Mouse (Mus musculus) ovary, adult 18-20 months (tissue): ENCODE results near the gene Slc17a2.
A peak's percentile ranks its signal among the peaks of the same experiment; 100 is the strongest.
"Not testable (repeated sequence)": the region's sequence is repeated elsewhere in the genome, so short reads cannot be mapped to it uniquely, and the experiment has no call there.

ENCODE experiments used
- DNase-seq: peaks from one replicate; pipeline ENCODE4 v3.0.0; 2022; ENCODE audit warnings: low spot score, mixed read lengths

Slc17a2 gene

DNA sequence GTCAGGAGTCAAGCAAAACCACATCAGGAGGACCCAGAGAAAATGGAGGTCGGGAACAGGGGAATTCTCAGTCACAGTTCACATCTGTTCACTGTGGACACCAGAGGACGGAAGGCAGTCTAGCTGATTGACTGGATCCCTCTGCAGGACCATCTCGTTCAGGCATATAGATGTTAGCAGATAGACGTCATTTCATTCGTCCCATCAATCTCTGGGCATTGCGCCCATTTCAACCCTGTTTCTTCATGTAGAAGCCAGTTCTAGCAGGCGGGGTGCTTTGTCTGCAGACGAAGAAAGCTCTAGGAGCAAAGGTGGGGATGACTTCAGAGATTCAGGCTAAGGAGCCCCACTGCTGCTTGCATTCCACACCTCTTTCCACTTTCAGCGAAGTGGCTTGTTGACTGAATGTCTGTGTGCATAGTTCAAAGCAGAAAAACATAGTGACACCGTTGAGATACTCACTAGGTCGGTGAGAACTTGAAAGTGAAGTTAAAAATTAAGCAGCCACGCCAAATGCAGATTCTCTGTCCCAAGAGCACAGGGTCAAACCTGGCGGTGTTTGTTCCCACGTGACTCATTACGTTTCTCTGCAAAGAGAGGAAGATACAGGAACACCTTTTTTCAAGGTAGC lies at the start of gene Slc17a2:
Gene Slc17a2, plus strand, starts transcription at position 572 of the 631 bp plus-strand sequence.
- DNase-seq = no peak

DNA sequence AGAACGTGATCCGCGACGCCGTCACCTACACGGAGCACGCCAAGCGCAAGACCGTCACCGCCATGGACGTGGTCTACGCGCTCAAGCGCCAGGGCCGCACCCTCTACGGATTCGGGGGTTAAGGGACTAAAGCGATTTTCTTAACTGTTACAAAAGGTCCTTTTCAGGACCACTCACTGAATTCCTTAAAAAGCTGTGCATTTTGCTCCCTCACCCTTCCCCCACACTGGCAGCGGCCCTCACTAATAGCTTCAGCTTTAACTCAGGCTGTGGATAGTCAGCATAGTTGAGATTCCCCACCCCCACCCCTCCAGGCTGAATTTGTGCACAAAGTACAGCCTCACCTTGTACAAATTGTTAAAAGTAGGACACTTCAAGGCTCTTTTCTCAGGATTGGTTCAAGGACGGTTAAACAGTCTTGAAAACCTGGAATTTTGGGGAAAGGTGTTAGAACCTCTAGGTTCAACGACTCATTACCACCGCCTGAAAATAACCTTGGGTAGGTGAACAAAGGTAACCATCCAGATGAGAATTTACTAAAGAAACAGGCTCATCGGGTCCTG lies 49.5 kb upstream of the Slc17a2 start:
- DNase-seq = no peak

DNA sequence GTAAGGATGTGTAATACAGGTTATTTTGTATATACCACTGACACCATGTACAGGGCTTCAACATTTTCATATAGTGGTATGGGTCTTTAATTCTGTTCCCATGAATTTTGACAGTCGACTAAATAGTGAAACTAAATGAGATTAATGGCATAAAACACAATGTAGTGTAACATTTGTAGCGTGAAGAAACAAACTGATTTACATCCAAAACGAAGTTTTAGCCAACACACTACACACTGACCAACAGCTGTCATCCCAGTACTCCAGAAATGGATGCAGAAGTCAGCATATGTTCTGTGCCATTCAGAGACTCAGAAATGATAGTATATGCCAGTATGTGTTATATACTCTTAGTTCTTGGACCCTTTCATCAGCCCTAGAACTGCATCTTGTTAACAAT lies 48.9 kb upstream of the Slc17a2 start:
- no peak for DNase-seq

DNA sequence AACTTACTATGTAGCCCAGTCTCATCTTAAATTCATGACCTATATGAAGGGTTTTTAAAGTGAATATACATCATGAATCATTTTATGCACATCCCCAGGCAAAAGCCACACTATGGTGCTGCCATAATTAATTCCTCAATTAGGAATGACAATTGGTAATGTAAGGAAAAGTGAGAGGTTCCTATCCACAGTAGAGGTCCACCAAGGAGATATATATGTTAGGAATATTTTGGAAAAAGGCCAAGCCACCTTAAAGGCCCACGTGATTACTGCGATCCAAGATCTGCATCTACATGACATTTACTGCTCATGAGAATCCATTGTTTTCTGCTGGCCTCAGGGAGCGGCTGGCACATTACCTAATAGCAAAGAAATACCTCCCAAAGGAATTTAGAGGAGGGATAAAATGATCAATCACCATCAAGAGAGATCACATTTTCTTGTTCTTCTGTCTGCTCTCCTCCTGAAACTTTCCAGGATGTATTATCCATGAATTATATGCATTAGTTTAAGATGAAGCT lies 47.5 kb upstream of the Slc17a2 start:
- DNase-seq = no peak

DNA sequence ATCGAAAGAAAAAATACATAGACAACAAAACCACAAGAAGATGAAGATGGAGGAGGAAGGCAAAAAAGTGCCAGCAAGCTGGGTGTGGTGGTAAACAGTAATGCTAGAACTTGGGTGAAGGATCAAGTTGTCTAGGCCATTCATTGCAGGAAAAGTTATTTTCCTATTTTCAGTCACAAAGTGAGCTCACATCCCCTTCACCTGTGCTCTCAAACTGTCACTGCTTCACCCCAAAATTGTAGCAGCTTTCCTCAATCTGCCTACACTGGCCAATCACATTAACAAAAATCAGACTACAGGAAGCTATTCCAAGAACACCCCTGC lies 46.9 kb upstream of the Slc17a2 start:
- DNase-seq = no peak

DNA sequence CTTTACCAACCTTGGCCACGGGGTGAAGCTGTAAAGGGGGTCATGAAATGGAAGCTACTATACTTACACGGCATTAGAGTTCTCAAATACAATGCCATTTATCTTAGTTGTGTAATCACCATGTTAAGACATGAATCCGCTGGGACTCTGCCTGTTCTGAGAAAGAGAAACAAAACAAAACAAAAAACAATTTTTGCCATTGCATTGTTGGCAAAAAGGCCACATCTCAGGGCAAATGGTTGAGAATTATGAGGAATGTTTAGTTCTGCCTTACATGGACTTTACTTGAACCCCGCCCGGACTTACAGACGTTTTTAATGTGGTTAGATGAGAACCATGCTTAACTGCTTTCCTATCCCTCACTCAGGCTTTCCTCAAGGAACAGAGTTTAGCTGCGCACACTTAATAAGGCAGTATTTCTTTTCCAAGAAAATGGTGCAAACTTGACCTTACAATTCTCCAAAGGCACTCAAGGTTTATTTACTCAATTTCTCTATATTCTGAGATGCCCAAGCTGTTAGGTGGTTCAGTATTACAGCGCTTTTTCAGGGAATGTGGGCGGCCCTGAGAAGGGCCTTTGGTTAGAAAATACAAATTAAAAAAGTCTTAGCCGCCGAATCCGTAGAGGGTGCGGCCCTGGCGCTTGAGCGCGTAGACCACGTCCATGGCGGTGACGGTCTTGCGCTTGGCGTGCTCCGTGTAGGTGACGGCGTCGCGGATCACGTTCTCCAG lies 46.4 kb upstream of the Slc17a2 start:
- DNase-seq = no peak

DNA sequence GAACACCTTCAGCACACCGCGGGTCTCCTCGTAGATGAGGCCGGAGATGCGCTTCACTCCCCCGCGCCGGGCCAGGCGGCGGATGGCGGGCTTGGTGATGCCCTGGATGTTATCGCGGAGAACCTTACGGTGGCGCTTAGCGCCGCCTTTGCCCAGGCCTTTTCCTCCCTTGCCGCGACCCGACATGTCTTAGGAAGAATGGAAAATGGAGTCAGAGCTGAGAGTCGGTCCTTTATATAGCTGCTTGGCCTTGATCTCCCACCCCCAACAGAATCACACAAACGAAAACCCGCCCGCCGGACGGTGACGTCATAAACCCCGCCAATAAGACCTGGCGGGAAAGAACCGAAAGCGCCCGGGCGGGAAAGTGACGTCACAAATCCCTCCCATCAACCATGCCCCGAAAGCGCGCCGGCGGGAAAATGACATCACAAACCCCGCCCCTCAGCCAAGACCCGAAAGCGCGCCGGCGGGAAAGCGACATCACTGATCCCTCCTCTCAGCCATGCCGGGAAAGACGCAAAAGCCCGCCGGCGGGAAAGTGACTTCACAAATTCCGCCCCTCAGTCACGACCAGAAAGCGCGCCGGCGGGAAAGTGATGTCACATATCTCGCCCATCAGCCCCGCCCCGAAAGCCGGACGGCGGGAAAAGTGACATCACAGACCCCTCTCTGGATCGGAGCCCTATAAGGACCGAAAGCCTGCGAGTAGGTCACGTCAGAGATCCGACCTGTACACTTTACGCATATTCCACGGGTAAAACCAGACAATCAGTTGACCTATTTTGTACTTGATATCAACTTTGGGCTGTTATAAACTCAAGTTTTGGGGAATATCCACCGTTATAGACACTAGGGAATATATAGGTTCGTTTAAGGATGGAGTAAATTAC lies 45.6 kb upstream of the Slc17a2 start, which contains the start of gene Hist1h4a:
Gene Hist1h4a, minus strand, starts transcription at position 259 of the 893 bp plus-strand sequence.
- DNase-seq = peak; percentile 95

DNA sequence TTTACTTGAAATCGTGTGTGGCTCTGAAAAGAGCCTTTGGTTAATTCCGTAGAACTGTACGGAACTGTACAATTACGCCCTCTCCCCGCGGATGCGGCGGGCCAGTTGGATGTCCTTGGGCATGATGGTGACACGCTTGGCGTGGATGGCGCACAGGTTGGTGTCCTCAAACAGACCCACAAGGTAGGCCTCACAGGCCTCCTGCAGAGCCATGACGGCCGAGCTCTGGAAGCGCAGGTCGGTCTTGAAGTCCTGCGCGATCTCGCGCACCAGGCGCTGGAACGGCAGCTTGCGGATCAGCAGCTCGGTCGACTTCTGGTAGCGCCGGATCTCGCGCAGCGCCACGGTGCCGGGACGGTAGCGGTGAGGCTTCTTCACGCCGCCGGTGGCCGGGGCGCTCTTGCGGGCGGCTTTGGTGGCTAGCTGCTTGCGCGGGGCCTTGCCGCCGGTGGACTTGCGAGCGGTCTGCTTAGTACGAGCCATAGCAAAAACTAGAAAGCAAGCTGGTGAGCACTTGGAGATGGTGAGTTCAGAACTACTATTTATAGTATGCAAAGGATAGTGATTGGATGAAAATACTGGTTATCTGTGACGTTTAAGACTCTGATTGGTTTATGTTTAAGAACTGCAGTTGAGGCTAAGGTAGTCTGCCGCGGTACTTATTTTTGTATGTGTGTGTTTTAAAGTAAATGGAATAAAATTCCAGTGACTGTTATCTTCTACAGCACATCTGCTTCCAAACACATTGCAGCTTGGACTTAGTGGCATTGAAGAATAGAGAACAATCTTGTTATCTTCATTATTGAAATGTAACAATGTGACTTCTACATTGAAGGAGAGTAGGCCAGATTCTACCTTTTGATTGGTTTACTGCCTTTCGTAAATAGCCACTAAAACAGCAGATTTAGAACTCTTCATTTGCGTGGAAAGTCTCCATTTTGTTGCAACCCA lies 44.6 kb upstream of the Slc17a2 start, which contains the start of gene Hist1h3a:
Gene Hist1h3a, minus strand, starts transcription at position 516 of the 951 bp plus-strand sequence.
- DNase-seq = peak; percentile 30

DNA sequence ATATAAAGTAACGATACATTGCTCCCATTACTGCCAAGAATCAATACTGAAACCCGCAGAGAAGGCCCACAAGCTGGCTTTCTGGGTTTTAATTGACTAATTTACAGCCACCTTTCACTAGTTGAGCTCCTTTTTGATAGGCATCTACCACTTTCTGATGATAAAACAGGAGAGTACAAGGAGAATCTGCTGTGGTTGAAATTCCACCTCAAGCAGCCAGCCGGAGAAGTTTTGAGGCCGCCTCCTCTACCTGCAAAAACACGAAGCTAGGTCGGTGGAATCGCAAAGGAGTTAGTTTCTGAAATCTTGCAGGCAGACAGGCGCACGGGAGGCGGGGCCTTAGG lies 43.6 kb upstream of the Slc17a2 start:
- DNase-seq = no peak

DNA sequence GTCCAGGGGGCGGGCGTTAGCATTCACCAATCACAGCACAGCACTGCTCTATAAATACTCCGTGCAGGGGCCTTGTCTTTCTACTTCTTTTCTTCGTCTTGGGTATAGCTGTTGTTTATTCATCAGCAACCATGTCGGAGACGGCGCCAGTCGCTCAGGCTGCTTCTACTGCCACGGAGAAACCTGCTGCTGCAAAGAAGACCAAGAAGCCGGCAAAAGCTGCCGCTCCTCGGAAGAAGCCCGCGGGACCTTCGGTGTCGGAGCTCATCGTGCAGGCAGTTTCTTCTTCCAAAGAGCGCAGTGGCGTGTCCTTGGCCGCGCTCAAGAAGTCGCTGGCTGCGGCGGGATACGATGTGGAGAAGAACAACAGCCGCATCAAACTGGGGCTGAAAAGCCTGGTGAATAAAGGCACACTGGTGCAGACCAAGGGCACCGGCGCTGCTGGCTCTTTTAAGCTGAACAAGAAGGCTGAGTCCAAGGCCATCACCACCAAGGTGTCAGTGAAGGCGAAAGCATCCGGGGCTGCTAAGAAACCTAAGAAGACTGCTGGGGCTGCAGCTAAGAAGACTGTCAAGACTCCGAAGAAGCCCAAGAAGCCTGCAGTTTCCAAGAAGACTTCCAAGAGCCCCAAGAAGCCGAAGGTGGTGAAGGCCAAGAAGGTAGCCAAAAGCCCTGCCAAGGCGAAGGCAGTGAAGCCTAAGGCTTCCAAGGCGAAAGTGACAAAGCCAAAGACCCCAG lies 43.0 kb upstream of the Slc17a2 start, which contains the start of gene Hist1h1a:
Gene Hist1h1a, plus strand, starts transcription at position 81 of the 738 bp plus-strand sequence.
- peak; percentile 77 for DNase-seq

DNA sequence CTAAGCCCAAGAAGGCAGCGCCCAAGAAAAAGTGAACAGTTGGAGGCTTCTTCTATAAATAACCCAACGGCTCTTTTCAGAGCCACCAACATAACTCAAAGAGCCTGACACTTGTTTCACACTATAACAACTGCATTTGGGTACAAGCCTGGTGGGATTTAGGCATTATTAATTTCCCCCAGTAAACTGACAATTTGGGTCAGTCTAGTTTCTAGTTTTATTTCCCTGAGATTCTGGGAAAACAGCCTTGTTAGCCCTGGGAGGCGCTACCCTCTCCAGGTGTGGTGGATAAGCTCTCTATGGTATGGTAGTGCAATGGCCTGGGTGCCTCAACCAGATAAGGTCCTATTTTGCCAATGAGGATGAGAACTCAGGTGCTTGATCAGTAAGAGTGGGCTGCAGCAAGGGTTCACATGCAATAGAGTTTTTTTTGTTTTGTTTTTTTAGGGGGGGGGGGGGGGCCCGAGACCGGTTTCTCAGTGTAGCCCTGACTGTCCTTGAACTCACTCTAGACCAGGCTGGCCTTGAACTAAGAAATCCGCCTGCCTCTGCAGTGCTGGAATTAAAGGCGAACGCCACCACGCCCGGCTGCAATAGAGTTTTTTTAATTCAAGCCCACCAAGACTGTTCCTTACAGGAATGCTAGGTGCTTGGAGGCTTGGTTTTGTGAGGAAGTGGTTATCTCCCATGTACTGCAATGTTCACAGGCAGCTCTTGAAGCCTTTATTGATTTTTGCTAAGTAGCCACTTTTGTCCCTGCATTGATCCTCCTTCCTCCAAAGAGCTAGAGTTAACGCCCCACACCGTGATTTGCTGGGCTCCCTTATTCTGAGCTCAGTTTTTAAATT lies 42.2 kb upstream of the Slc17a2 start:
- no peak for DNase-seq

DNA sequence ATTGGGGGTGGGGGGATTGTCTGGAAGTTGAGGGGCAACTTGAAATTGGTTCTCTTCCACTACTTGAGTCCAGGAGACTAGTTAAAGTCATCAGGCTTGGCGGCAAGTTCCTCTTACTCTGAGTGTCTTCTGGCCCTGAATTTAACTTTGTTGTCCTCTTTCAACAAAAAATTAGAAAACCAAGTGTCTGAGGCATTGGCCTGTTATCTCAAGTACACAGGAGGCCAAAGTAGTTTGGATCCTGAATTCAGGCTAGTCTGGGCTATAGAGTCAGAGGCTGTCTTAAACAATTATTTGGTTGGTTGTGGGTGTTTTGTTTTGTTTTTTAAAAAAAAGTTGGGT lies 41.6 kb upstream of the Slc17a2 start:
- DNase-seq = no peak

DNA sequence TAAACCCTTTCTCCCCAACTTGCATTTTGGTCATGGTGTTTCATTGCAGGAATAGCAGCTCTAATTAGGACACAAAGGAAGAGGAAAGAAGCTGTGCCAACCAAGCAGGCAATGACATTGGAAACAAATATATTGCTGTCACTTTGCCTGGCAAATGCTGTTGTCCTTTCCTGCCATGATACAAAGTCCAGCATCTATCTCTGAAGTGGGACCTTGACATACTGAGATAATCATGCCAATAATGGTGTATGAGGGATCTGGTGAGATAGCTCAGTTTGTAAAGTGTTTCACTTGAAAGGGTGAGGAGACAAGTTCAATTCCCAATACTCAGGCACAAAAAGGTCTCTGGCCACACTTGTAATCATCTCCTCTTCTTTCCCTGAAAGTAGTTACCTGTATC lies 40.0 kb upstream of the Slc17a2 start:
- DNase-seq = no peak

DNA sequence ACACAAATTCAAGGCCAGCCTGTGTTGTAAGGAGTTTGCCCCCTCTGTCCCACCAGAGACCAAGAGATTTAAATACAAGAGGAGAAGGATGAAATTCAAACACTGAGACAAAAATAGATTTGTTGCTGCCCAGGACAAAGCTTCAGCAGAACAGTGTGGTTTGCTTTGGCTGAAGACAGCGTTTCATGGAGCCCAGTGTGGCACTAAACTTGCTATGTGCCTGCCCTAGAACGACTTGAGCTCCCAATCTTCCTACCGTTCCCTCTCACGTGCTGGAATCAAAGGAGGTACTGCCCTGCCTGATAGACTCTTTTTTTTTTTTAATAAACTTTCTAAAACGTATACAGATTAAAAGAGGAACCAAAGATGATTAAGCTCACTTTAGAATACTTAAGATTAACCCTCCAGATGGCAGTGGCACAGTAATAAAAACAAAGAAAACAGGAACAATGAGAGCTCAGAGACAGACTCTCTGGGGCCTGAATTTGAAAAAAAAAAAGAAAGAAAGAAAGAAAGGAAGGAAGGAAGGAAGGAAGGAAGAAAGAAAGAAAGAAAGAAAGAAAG lies 37.9 kb upstream of the Slc17a2 start:
- no peak for DNase-seq

DNA sequence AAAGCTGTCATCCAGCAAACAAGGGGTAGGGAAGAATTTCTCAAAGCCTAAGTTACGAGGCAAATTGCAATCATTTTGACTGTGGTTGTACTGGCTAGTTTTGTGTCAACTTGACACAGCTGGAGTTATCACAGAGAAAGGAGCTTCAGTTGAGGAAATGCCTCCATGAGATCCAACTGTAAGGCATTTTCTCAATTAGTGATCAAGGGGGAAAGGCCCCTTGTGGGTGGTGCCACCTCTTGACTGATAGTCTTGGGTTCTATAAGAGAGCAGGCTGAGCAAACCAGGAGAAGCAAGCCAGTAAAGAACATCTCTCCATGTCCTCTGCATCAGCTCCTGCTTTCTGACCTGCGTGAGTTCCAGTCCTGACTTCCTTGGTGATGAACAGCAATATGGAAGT lies 37.2 kb upstream of the Slc17a2 start, which contains the start of gene Trim38:
Gene Trim38, plus strand, starts transcription at position 301 of the 400 bp plus-strand sequence.
- not testable (repeated sequence) for DNase-seq

DNA sequence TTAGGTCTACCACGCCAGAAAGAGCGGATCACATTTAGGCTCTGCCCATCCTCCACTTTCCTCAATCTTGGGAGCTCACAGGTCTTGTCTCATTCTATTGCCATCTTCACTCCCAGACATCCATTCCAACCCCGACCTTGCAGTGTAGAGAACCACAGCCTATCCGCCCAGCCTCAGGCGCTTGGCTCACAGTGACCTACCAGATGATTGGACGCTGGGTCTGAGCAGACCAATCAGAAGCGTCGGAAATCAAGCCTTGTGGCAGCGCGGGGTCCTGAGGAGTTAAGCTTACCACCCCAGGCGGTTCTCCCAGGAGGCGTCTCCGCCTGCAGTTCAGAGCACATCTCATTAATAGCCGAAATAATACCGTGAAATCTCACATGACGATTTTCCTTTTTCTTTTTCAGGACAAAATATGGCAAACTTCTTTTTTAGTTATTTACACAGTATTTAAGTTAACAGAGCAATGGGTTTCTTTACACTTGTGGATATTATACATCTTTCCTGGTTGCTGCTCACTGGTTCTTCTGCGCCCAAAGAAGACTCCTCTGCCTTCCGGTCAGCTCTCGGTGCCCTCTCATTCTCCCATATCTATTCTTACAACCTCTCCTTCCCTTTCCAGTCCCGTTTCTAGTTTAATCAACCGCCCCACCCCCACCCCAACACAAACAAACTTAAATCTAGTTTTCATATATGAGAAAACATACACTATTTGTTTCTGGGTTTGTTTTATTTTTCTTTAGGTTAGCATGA lies 34.1 kb upstream of the Slc17a2 start:
- DNase-seq = peak; percentile 44

DNA sequence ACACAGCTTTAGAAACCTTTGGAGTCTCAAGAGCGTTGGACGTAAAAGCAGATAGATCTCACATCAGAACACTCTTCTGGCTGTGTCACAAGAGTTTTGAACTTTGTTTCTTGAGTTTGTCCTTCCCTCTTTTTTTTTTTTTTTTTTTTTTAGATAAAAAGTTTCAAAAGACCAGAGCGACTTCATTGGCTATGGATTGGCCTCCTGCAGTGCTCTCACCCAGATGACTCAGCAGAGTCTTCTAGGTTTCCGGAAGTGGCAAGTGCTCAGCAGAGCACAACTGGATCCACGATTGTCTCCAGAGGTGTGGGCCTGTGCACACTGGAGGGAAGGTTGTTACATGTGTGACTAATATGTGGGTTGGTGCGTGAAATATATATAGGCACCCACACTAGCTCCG lies 28.5 kb upstream of the Slc17a2 start:
- DNase-seq = no peak

DNA sequence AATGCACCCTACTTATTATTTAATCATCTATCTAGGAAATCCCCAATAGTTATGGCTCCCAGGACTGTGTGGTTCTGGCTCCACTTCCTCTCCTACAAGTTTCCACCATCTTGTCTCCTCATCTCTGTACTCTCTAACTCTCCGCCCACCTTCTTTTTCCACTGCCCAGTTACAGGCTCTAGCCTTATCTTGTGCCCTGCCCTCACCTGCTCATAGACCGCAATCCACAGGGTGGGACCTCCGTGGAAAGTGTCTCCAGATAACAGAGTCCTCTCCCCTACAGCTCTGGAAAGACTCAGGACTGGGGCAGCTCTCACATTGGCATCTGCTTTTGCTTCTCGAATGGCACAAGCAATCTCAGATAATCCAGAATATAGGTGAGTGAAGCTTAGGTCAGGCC lies 27.8 kb upstream of the Slc17a2 start:
- no peak for DNase-seq
